Mouse (Mus musculus) heart, embryonic 11.5 days (tissue): ENCODE results near the gene Bmpr1a. TPM values are rescaled to one million over a fixed set of nuclear protein-coding genes. Genes with fewer than 3 reads are reported as not detected.
A peak's percentile ranks its signal among the peaks of the same experiment; 100 is the strongest.
"Not testable (repeated sequence)": the region's sequence is repeated elsewhere in the genome, so short reads cannot be mapped to it uniquely, and the experiment has no call there.

Experiments
- ATAC-seq: fragments of 200-750 bp; cut with Nextera tagmentation; replicated peaks from 2 replicates; pipeline ENCODE4 v1.8.0; 2017; ENCODE audit warnings: moderate library complexity; ENCODE audit not compliant: insufficient number of reproducible peaks, low FRiP score, low TSS enrichment
- H3K27ac ChIP-seq: fragments of 300-500 bp; sonication (generic); 2 replicates; pipeline ENCODE4 v1.5.1; 2014; ENCODE audit warnings: mild to moderate bottlenecking, low read depth, low read length
- H3K27me3 ChIP-seq: fragments of 300-500 bp; sonication (generic); 2 replicates; pipeline ENCODE4 v1.6.1; 2014; ENCODE audit warnings: mild to moderate bottlenecking, low read length, mixed read lengths; ENCODE audit not compliant: control insufficient read depth, insufficient read depth
- H3K36me3 ChIP-seq: fragments of 300-500 bp; sonication (generic); 2 replicates; pipeline ENCODE4 v1.6.1; 2014; ENCODE audit warnings: mild to moderate bottlenecking, low read length, moderate library complexity, mixed read lengths; ENCODE audit not compliant: control insufficient read depth, insufficient read depth
- H3K4me1 ChIP-seq: fragments of 300-500 bp; sonication (generic); 2 replicates; pipeline ENCODE4 v1.6.1; 2014; ENCODE audit warnings: low read length; ENCODE audit not compliant: control insufficient read depth, insufficient read depth
- H3K4me2 ChIP-seq: fragments of 300-500 bp; sonication (generic); 2 replicates; pipeline ENCODE4 v1.6.1; 2014; ENCODE audit warnings: mild to moderate bottlenecking, moderate library complexity
- H3K4me3 ChIP-seq: fragments of 300-500 bp; sonication (generic); 2 replicates; pipeline ENCODE4 v1.5.1; 2014; ENCODE audit warnings: low read depth, low read length
- H3K9ac ChIP-seq: fragments of 300-500 bp; sonication (generic); 2 replicates; pipeline ENCODE4 v1.6.1; 2014; ENCODE audit warnings: mild to moderate bottlenecking, low read depth, low read length, moderate library complexity
- H3K9me3 ChIP-seq: fragments of 300-500 bp; sonication (generic); replicated peaks from 2 replicates; pipeline ENCODE4 v1.6.1; 2016; ENCODE audit warnings: low read length; ENCODE audit not compliant: control insufficient read depth
- WGBS: fragments of 180-500 bp; shearing (Covaris S2); extraction: QIAGEN DNeasy Blood & Tissue Kit; methylation state at CpG from one replicate; pipeline ENCODE4 v1.1.7; 2014; ENCODE audit not compliant: insufficient replicate concordance; 5-methylcytosine and 5-hydroxymethylcytosine counted together
- polyA plus RNA-seq: library from polyadenylated mRNA; unstranded; fragments of >200 nt; fragmentation: Nextera tagmentation; extraction: Ambion mirVana; gene quantifications from 2 replicates; pipeline ENCODE4 v1.2.1, GENCODE M21; 2014

Gene Bmpr1a
- polyA plus RNA-seq, 1 experiment from 2014 or later: 48.1 TPM

GRCm38 (mm10) chr14:34444368-34444767 lies 58.8 kb downstream of the Bmpr1a start:
- 83% methylated on average over 5 of the region's 5 CpGs for WGBS
- Histone ChIP-seq H3K36me3 (peaks cover 12% of the 10 kb centered on the region), H3K4me2 (no peak overlapping the region), H3K4me1 (peaks cover 3% of the 10 kb centered on the region; the same call in 1 of the 2 replicates), H3K9ac (no peak overlapping the region), H3K27me3 (no peaks in the 10 kb centered on the region), H3K9me3 (no peaks in the 10 kb centered on the region), H3K4me3 (no peak overlapping the region), H3K27ac (no peak overlapping the region)
- no peak for ATAC-seq

- Histone ChIP-seq H3K4me3 (no peak overlapping the region), H3K9me3 (no peaks in the 10 kb centered on the region), H3K27ac (no peak overlapping the region), H3K36me3 (peaks cover 12% of the 10 kb centered on the region), H3K4me2 (no peak overlapping the region), H3K27me3 (no peaks in the 10 kb centered on the region), H3K9ac (no peak overlapping the region), H3K4me1 (peaks cover 3% of the 10 kb centered on the region; the same call in 1 of the 2 replicates)
- 80% methylated on average over 4 of the region's 4 CpGs for WGBS
- no peak for ATAC-seq
These were observed 60.6 kb downstream of the Bmpr1a start for GRCm38 (mm10) chr14:34442531-34442930.

- Histone ChIP-seq H3K27me3 (no peaks in the 10 kb centered on the region), H3K4me3 (no peak overlapping the region), H3K9ac (no peak overlapping the region), H3K4me1 (peaks cover 3% of the 10 kb centered on the region; the same call in 1 of the 2 replicates), H3K9me3 (no peaks in the 10 kb centered on the region), H3K27ac (peak overlapping the region; percentile 57; the same call in 1 of the 2 replicates), H3K36me3 (peaks cover 5% of the 10 kb centered on the region), H3K4me2 (no peak overlapping the region)
- WGBS: 70% methylated on average over 3 of the region's 3 CpGs
- no peak for ATAC-seq
These were observed 62.5 kb downstream of the Bmpr1a start for GRCm38 (mm10) chr14:34440526-34441066.

- Histone ChIP-seq H3K9ac (no peak overlapping the region), H3K4me2 (no peak overlapping the region), H3K27me3 (no peaks in the 10 kb centered on the region), H3K4me1 (no peaks in the 10 kb centered on the region), H3K36me3 (peaks cover 11% of the 10 kb centered on the region), H3K4me3 (no peak overlapping the region), H3K9me3 (no peaks in the 10 kb centered on the region), H3K27ac (no peak overlapping the region)
- no peak for ATAC-seq
- 92% methylated on average over 1 of the region's 1 CpGs for WGBS
These were observed 74.1 kb downstream of the Bmpr1a start for GRCm38 (mm10) chr14:34429069-34429468.

GRCm38 (mm10) chr14:34428274-34428673 lies 74.9 kb downstream of the Bmpr1a start:
- 82% methylated on average over 3 of the region's 3 CpGs for WGBS
- H3K36me3 ChIP-seq: peaks cover 14% of the 10 kb centered on the region
- ATAC-seq: no peak
- no peaks in the 10 kb centered on the region for H3K9me3 ChIP-seq
- H3K4me1 ChIP-seq: no peaks in the 10 kb centered on the region
- no peak overlapping the region for H3K9ac ChIP-seq
- H3K4me3 ChIP-seq: no peak overlapping the region
- no peak overlapping the region for H3K27ac ChIP-seq
- no peaks in the 10 kb centered on the region for H3K27me3 ChIP-seq
- no peak overlapping the region for H3K4me2 ChIP-seq

- H3K4me3 ChIP-seq: no peak overlapping the region
- H3K27ac ChIP-seq: no peak overlapping the region
- H3K9me3 ChIP-seq: no peaks in the 10 kb centered on the region
- ATAC-seq: no peak
- H3K4me2 ChIP-seq: no peak overlapping the region
- H3K36me3 ChIP-seq: peaks cover 29% of the 10 kb centered on the region
- no peaks in the 10 kb centered on the region for H3K4me1 ChIP-seq
- no peak overlapping the region for H3K9ac ChIP-seq
- 90% methylated on average over 1 of the region's 1 CpGs for WGBS
- no peaks in the 10 kb centered on the region for H3K27me3 ChIP-seq
These were observed 82.1 kb downstream of the Bmpr1a start for GRCm38 (mm10) chr14:34421078-34421477.

- Histone ChIP-seq H3K9ac (no peak overlapping the region), H3K4me3 (no peak overlapping the region), H3K36me3 (peaks cover 31% of the 10 kb centered on the region), H3K4me2 (no peak overlapping the region), H3K27me3 (no peaks in the 10 kb centered on the region), H3K27ac (no peak overlapping the region), H3K9me3 (no peaks in the 10 kb centered on the region), H3K4me1 (no peaks in the 10 kb centered on the region)
- no peak for ATAC-seq
- WGBS: 83% methylated on average over 5 of the region's 5 CpGs
These were observed 85.6 kb downstream of the Bmpr1a start for GRCm38 (mm10) chr14:34417501-34417900.

- not testable (repeated sequence) for H3K4me3 ChIP-seq, H3K27me3 ChIP-seq, H3K9ac ChIP-seq, H3K4me2 ChIP-seq, ATAC-seq, H3K27ac ChIP-seq, H3K9me3 ChIP-seq, H3K4me1 ChIP-seq
- WGBS: 93% methylated on average over 4 of the region's 4 CpGs
- peaks cover 29% of the 10 kb centered on the region for H3K36me3 ChIP-seq
These were observed 86.2 kb downstream of the Bmpr1a start for GRCm38 (mm10) chr14:34416946-34417345.

- Histone ChIP-seq H3K36me3 (peaks cover 32% of the 10 kb centered on the region), H3K27me3 (no peaks in the 10 kb centered on the region), H3K4me2 (no peak overlapping the region), H3K4me3 (no peak overlapping the region), H3K4me1 (no peaks in the 10 kb centered on the region), H3K9me3 (no peaks in the 10 kb centered on the region; the same call in 1 of the 2 replicates), H3K27ac (no peak overlapping the region), H3K9ac (no peak overlapping the region)
- ATAC-seq: no peak
- 90% methylated on average over 7 of the region's 7 CpGs for WGBS
These were observed 90.8 kb downstream of the Bmpr1a start for GRCm38 (mm10) chr14:34412164-34412896.
